In the genomic region with DNA sequence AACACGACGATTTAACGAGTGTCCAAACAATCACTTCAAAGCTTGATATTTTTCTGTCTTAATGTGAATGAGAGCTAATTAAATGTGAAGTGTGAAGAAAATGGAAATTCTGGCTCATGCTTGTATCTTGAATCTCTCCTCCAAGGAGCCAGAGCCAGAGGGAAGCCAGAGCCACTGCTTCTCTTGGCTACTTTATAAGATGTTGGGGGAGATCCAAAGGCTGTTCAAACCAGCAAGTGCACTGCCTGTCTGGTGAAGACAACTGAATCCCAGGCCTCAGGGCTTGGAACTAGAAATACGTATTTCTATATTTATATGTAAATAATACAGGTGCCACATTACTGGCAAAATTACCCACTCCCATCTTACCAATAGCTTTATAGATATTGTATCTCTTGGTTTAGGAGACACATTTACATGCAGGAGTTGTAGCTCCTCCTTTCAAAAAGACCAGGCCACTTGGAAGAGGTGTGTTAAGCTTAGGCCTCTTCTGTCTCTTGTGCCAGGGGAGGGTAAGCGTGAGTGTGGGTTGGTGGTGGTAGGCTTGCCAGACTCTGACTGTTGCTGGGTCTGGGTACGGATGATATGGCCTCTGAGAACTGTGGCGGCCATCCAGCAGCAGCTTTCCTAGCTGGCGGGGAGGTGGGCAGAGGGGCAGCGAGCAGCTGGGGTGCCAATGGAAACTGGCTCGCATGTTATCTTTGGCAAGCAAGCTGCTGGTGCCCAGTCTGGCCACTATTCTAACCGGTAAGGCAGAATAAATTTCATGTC, we compare ENCODE assay signal across 14 mouse cellular contexts.
DNase-seq lines count a peak whose midpoint lies in the region; ATAC-seq and TF ChIP-seq lines count a peak whose summit lies in the region.
"Had no signal": no experiment of that assay in that cellular context is flagged by ENCODE, and none has a peak within 500 bp of the region (broad histone marks: within the 10 kb centered on the region; RNA-seq: fewer than 3 reads in every experiment).

No protein-coding gene starts in this region.

- no peak overlapping the region for H3K27ac ChIP-seq in left cerebral cortex, adult 2 months
- no peak overlapping the region for H3K27ac ChIP-seq in thymus, adult 2 months (ENCODE audit: control insufficient read depth, insufficient read depth, low read length)
- H3K27ac ChIP-seq in intestine, embryonic 16.5 days (ENCODE audit: low read length), result no peak overlapping the region
- H3K27ac ChIP-seq: liver, embryonic 13.5 days had no signal

- H3K4me3 ChIP-seq in left cerebral cortex, adult 2 months, result no peak overlapping the region
- no peak overlapping the region for H3K4me3 ChIP-seq in thymus, adult 2 months (ENCODE audit: control insufficient read depth, insufficient read depth, low read length)
- no peak overlapping the region for H3K4me3 ChIP-seq in intestine, embryonic 16.5 days (ENCODE audit: low read length)
- H3K4me3 ChIP-seq: liver, embryonic 13.5 days had no signal

- intact Hi-C loops in left cerebral cortex, postnatal 4 days (cut with DNase I), result no loop called here
- intact Hi-C loops in left cerebral cortex, adult 2 months (cut with DNase I), result no loop called here

- H3K9ac ChIP-seq in intestine, embryonic 16.5 days (ENCODE audit: low read depth, low read length), result no peak overlapping the region
- H3K9ac ChIP-seq: liver, embryonic 13.5 days had no signal

- WGBS in thymus, adult 2 months, result 90% methylated on average over 11 of the region's 11 CpGs
- 82% methylated on average over 11 of the region's 11 CpGs for WGBS in intestine, embryonic 16.5 days

- H3K36me3 ChIP-seq in thymus, adult 2 months (ENCODE audit: control insufficient read depth, insufficient read depth, low read length), result no peaks in the 10 kb centered on the region
- no peaks in the 10 kb centered on the region for H3K36me3 ChIP-seq in intestine, embryonic 16.5 days (ENCODE audit: control insufficient read depth, insufficient read depth, low read length)
- H3K36me3 ChIP-seq: liver, embryonic 13.5 days had no signal

- H3K4me1 ChIP-seq in thymus, adult 2 months (replicated peaks; ENCODE audit: control insufficient read depth, insufficient read depth, low read length), result no peaks in the 10 kb centered on the region
- H3K4me1 ChIP-seq in intestine, embryonic 16.5 days (ENCODE audit: control insufficient read depth, insufficient read depth, low read length), result no peaks in the 10 kb centered on the region
- H3K4me1 ChIP-seq: liver, embryonic 13.5 days had no signal

- TF ChIP-seq POLR2A in thymus, adult 2 months (IDR thresholded peaks at IDR 0.05; ENCODE audit: control insufficient read depth, extremely low read depth, insufficient read depth, low read length, poor library complexity), result no peak

- no peak for TF ChIP-seq CTCF in left cerebral cortex, adult 2 months (IDR thresholded peaks at IDR 0.05)
- no peak for TF ChIP-seq CTCF in thymus, adult 2 months (IDR thresholded peaks at IDR 0.05; ENCODE audit: borderline replicate concordance, control insufficient read depth, extremely low read depth, insufficient read depth, low read length, poor library complexity)

- peak; percentile 97 for DNase-seq in left cerebral cortex, postnatal 4 days
- DNase-seq in left cerebral cortex, adult 2 months (ENCODE audit: extremely low spot score in 1 of 2, low spot score in 2 of 2), result no peak
- peak; percentile 54 for DNase-seq in cerebellum, adult 8-10 months
- peak; percentile 41 for DNase-seq in gonadal fat pad, adult 2 months (ENCODE audit: low read depth)
- DNase-seq in thymus, adult 2 months, result no peak
- DNase-seq: adrenal gland, adult 8-10 months; gastrocnemius, postnatal 36 days; heart, postnatal 36 days; kidney, adult 8-10 months; liver, embryonic 13.5 days; lung, postnatal 4 days had no signal

- no peak overlapping the region for H3K4me2 ChIP-seq in intestine, embryonic 16.5 days (ENCODE audit: low read depth, low read length)
- H3K4me2 ChIP-seq: liver, embryonic 13.5 days had no signal

- peak; percentile 53; the same call in 1 of the 2 replicates for ATAC-seq in cerebellum, adult (ENCODE audit: insufficient number of reproducible peaks, low FRiP score, low TSS enrichment)
- no peak for ATAC-seq in intestine, embryonic 16.5 days

- H3K27me3 ChIP-seq in thymus, adult 2 months (ENCODE audit: control insufficient read depth, insufficient read depth, low read length), result no peaks in the 10 kb centered on the region
- H3K27me3 ChIP-seq in intestine, embryonic 16.5 days (replicated peaks; ENCODE audit: control insufficient read depth, insufficient read depth, low read length), result no peaks in the 10 kb centered on the region
- H3K27me3 ChIP-seq: CH12.LX; liver, embryonic 13.5 days had no signal

- no peaks in the 10 kb centered on the region for H3K9me3 ChIP-seq in intestine, embryonic 16.5 days (ENCODE audit: control insufficient read depth, low read length)
- H3K9me3 ChIP-seq: liver, embryonic 13.5 days had no signal

Comparison
In these comparisons a context has a peak if more than half of its experiments do, and no peak if none do; other contexts are left out.
1. DNase-seq: peak in left cerebral cortex, postnatal 4 days (single experiment), cerebellum, adult 8-10 months (single experiment) and gonadal fat pad, adult 2 months (single experiment); none in left cerebral cortex, adult 2 months (0 of 2) and thymus, adult 2 months (single experiment).